8 mouse cellular contexts compared by ENCODE assay signal in genomic region chr19:45075323-45076035, GRCm38 (mm10). TPM values are rescaled to one million over a fixed set of nuclear protein-coding genes. Genes with fewer than 3 reads are reported as not detected.
DNase-seq lines count a peak whose midpoint lies in the region; ATAC-seq and TF ChIP-seq lines count a peak whose summit lies in the region.

No protein-coding gene starts in this region.

- peak overlapping the region; percentile 93 for H3K9ac ChIP-seq in heart, postnatal 0 days (replicated peaks; ENCODE audit: low read depth, low read length)
- H3K9ac ChIP-seq in liver, embryonic 13.5 days = peak overlapping the region; percentile 91

- no peak for TF ChIP-seq CTCF in heart, postnatal 0 days (IDR thresholded peaks at IDR 0.05; ENCODE audit: low read depth)

- H3K27me3 ChIP-seq in heart, postnatal 0 days (ENCODE audit: control insufficient read depth, insufficient read depth, low read length) = peaks cover 27% of the 10 kb centered on the region
- peaks cover 54% of the 10 kb centered on the region for H3K27me3 ChIP-seq in liver, embryonic 13.5 days
- no peaks in the 10 kb centered on the region for H3K27me3 ChIP-seq in splenic B cell, adult 2 months (ENCODE audit: control insufficient read depth, insufficient read depth, low read length, poor library complexity, severe bottlenecking)

- H3K4me2 ChIP-seq in heart, postnatal 0 days (ENCODE audit: low read depth, low read length) = peak overlapping the region; percentile 100
- peak overlapping the region; percentile 97 for H3K4me2 ChIP-seq in liver, embryonic 13.5 days

- peak overlapping the region; percentile 99 for H3K27ac ChIP-seq in heart, postnatal 0 days (ENCODE audit: low read depth)
- H3K27ac ChIP-seq in liver, embryonic 13.5 days = peak overlapping the region; percentile 92

- peak overlapping the region; percentile 77 for H3K4me3 ChIP-seq in heart, postnatal 0 days (ENCODE audit: low read depth, low read length)
- H3K4me3 ChIP-seq in liver, embryonic 13.5 days (replicated peaks) = peak overlapping the region; percentile 77

- no peaks in the 10 kb centered on the region for H3K36me3 ChIP-seq in heart, postnatal 0 days (replicated peaks; ENCODE audit: control insufficient read depth, insufficient read depth, low read length)
- H3K36me3 ChIP-seq in liver, embryonic 13.5 days = no peaks in the 10 kb centered on the region
- H3K36me3 ChIP-seq in splenic B cell, adult 2 months (ENCODE audit: control insufficient read depth, insufficient read depth, low read length, poor library complexity, severe bottlenecking) = no peaks in the 10 kb centered on the region

- no peak for TF ChIP-seq EP300 in heart, postnatal 0 days (IDR thresholded peaks at IDR 0.05; ENCODE audit: low read depth)

- 1% methylated on average over 32 of the region's 32 CpGs for WGBS in heart, postnatal 0 days
- 2% methylated on average over 32 of the region's 32 CpGs for WGBS in liver, embryonic 13.5 days (ENCODE audit: insufficient replicate concordance)

- peak; percentile 40 for ATAC-seq in heart, postnatal 0 days (ENCODE audit: insufficient read depth, low read depth)
- peak; percentile 65 for ATAC-seq in liver, embryonic 13.5 days (ENCODE audit: low read depth)

- H3K4me1 ChIP-seq in heart, postnatal 0 days (ENCODE audit: control insufficient read depth, insufficient read depth) = peaks cover 25% of the 10 kb centered on the region
- peaks cover 77% of the 10 kb centered on the region for H3K4me1 ChIP-seq in liver, embryonic 13.5 days (replicated peaks)

- H3K9me3 ChIP-seq in heart, postnatal 0 days (replicated peaks; ENCODE audit: control insufficient read depth, low read length) = no peaks in the 10 kb centered on the region
- no peaks in the 10 kb centered on the region for H3K9me3 ChIP-seq in liver, embryonic 13.5 days (replicated peaks)

- peak; percentile 49 for DNase-seq in ovary, postnatal 36 days (ENCODE audit: low spot score)
- DNase-seq in ovary, adult 18-20 months (ENCODE audit: low spot score) = no peak
- DNase-seq in cerebellum, adult 9-10 months = peak; percentile 70
- no peak for DNase-seq in heart, postnatal 0 days (ENCODE audit: low spot score)
- no peak for DNase-seq in liver, embryonic 13.5 days
- peak; percentile 18 for DNase-seq in splenic B cell, adult 2 months (ENCODE audit: low read depth, low spot score)
- DNase-seq in urinary bladder, postnatal 25 days (ENCODE audit: low spot score) = no peak
- DNase-seq in thymus, adult 18-20 months = no peak

RNA-seq across cellular contexts. Expression of gene Kazald1, which starts 0.4 kb away (rescaled TPM):
- 0.35 and 21.7 TPM in 2 replicates for total RNA-seq in heart, postnatal 0 days (2014; rRNA removed; ENCODE audit: low replicate concordance)
- polyA plus RNA-seq in heart, postnatal 0 days (2015; fragmentation: Nextera tagmentation; extraction: Ambion mirVana) = 10.3 and 14.1 TPM in 2 replicates
- 0.25 and 0.29 TPM in 2 replicates for polyA plus RNA-seq in liver, embryonic 13.5 days (2015; fragmentation: Nextera tagmentation; extraction: Ambion mirVana)

RNA-seq across cellular contexts. Expression of gene Sfxn3, which starts 28.2 kb away (rescaled TPM):
- 12.8 and 16.2 TPM in 2 replicates for total RNA-seq in heart, postnatal 0 days (2014; rRNA removed; ENCODE audit: low replicate concordance)
- polyA plus RNA-seq in heart, postnatal 0 days (2015; fragmentation: Nextera tagmentation; extraction: Ambion mirVana) = 11.3 and 12.4 TPM in 2 replicates
- 2.4 and 2.9 TPM in 2 replicates for polyA plus RNA-seq in liver, embryonic 13.5 days (2015; fragmentation: Nextera tagmentation; extraction: Ambion mirVana)

RNA-seq across cellular contexts. Expression of gene Pdzd7, which starts 30.0 kb away (rescaled TPM):
- total RNA-seq in heart, postnatal 0 days (2014; rRNA removed; ENCODE audit: low replicate concordance) = 0.65 TPM in 1 of 2 replicates, not detected in the other
- 0.10 and 0.11 TPM in 2 replicates for polyA plus RNA-seq in heart, postnatal 0 days (2015; fragmentation: Nextera tagmentation; extraction: Ambion mirVana)
- polyA plus RNA-seq in liver, embryonic 13.5 days (2015; fragmentation: Nextera tagmentation; extraction: Ambion mirVana) = not detected in 2 replicates

Comparison
In these comparisons a context has a peak if more than half of its experiments do, and no peak if none do; other contexts are left out.
1. DNase-seq: peak in ovary, postnatal 36 days (single experiment), cerebellum, adult 9-10 months (single experiment) and splenic B cell, adult 2 months (single experiment); none in ovary, adult 18-20 months (single experiment), heart, postnatal 0 days (single experiment), liver, embryonic 13.5 days (single experiment), urinary bladder, postnatal 25 days (single experiment) and thymus, adult 18-20 months (0 of 2).